In genomic region chr10:37316701-37317100, GRCm38 (mm10) we compare ENCODE assay signal across 28 mouse cellular contexts.
DNase-seq lines count a peak whose midpoint lies in the region; ATAC-seq and TF ChIP-seq lines count a peak whose summit lies in the region.
"Had no signal": no experiment of that assay in that cellular context is flagged by ENCODE, and none has a peak within 500 bp of the region (broad histone marks: within the 10 kb centered on the region; RNA-seq: fewer than 3 reads in every experiment).

No protein-coding gene starts in this region.

- no peaks in the 10 kb centered on the region for H3K36me3 ChIP-seq in hindbrain, embryonic 14.5 days (replicated peaks; ENCODE audit: control insufficient read depth, insufficient read depth)
- H3K36me3 ChIP-seq in hindbrain, embryonic 11.5 days (ENCODE audit: control insufficient read depth, insufficient read depth, low read length): no peaks in the 10 kb centered on the region
- no peaks in the 10 kb centered on the region for H3K36me3 ChIP-seq in hindbrain, postnatal 0 days (ENCODE audit: insufficient read depth, low read length)
- H3K36me3 ChIP-seq in hindbrain, embryonic 10.5 days: no peaks in the 10 kb centered on the region
- H3K36me3 ChIP-seq in midbrain, postnatal 0 days (ENCODE audit: insufficient read depth, low read length): no peaks in the 10 kb centered on the region
- no peaks in the 10 kb centered on the region for H3K36me3 ChIP-seq in midbrain, embryonic 13.5 days
- H3K36me3 ChIP-seq: embryonic facial prominence, embryonic 12.5 days; embryonic facial prominence, embryonic 15.5 days; G1E; heart, embryonic 12.5 days; heart, embryonic 15.5 days had no signal

- ATAC-seq in hindbrain, embryonic 14.5 days (ENCODE audit: low FRiP score): 0 out of 2 replicates have a peak, but pooled peaks have one; percentile 24
- no peak for ATAC-seq in hindbrain, embryonic 11.5 days (ENCODE audit: low FRiP score)
- no peak for ATAC-seq in hindbrain, postnatal 0 days
- ATAC-seq in midbrain, postnatal 0 days (ENCODE audit: low FRiP score): no peak
- ATAC-seq in midbrain, embryonic 13.5 days: no peak
- ATAC-seq: forebrain, embryonic 14.5 days; forebrain, postnatal 0 days; intestine, postnatal 0 days; Patski had no signal

- no peak overlapping the region for H3K4me2 ChIP-seq in hindbrain, embryonic 14.5 days (replicated peaks)
- H3K4me2 ChIP-seq in hindbrain, embryonic 11.5 days (replicated peaks; ENCODE audit: low read depth, low read length): no peak overlapping the region
- H3K4me2 ChIP-seq in hindbrain, postnatal 0 days (ENCODE audit: low read depth, low read length): no peak overlapping the region
- H3K4me2 ChIP-seq in midbrain, postnatal 0 days (ENCODE audit: low read depth, low read length, poor library complexity, severe bottlenecking): no peak overlapping the region
- no peak overlapping the region for H3K4me2 ChIP-seq in midbrain, embryonic 13.5 days (replicated peaks)
- H3K4me2 ChIP-seq: embryonic facial prominence, embryonic 12.5 days; embryonic facial prominence, embryonic 15.5 days; heart, embryonic 12.5 days; heart, embryonic 15.5 days had no signal

- peaks cover 4% of the 10 kb centered on the region; the same call in 1 of the 2 replicates for H3K4me1 ChIP-seq in hindbrain, embryonic 14.5 days (replicated peaks; ENCODE audit: control insufficient read depth, insufficient read depth, low read length)
- H3K4me1 ChIP-seq in hindbrain, embryonic 11.5 days (replicated peaks; ENCODE audit: control insufficient read depth, insufficient read depth, low read length): no peaks in the 10 kb centered on the region
- peaks cover 5% of the 10 kb centered on the region; the same call in 1 of the 2 replicates for H3K4me1 ChIP-seq in hindbrain, postnatal 0 days (ENCODE audit: insufficient read depth, low read length)
- no peaks in the 10 kb centered on the region for H3K4me1 ChIP-seq in hindbrain, embryonic 10.5 days (replicated peaks)
- H3K4me1 ChIP-seq in midbrain, postnatal 0 days (ENCODE audit: insufficient read depth, low read length): no peaks in the 10 kb centered on the region
- H3K4me1 ChIP-seq in midbrain, embryonic 13.5 days (replicated peaks): 0 out of 2 replicates have a peak, but pooled peaks cover 4% of the 10 kb centered on the region
- H3K4me1 ChIP-seq: embryonic facial prominence, embryonic 12.5 days; heart, embryonic 12.5 days; heart, embryonic 15.5 days had no signal

- H3K27me3 ChIP-seq in hindbrain, embryonic 14.5 days (ENCODE audit: control insufficient read depth, insufficient read depth, low read length): no peaks in the 10 kb centered on the region
- H3K27me3 ChIP-seq in hindbrain, embryonic 11.5 days (ENCODE audit: control insufficient read depth, insufficient read depth, low read length): no peaks in the 10 kb centered on the region
- H3K27me3 ChIP-seq in hindbrain, postnatal 0 days (ENCODE audit: insufficient read depth, low read length): no peaks in the 10 kb centered on the region
- no peaks in the 10 kb centered on the region for H3K27me3 ChIP-seq in hindbrain, embryonic 10.5 days (ENCODE audit: insufficient read depth, poor library complexity, severe bottlenecking)
- no peaks in the 10 kb centered on the region for H3K27me3 ChIP-seq in midbrain, postnatal 0 days (ENCODE audit: insufficient read depth, low read length)
- H3K27me3 ChIP-seq in midbrain, embryonic 13.5 days: no peaks in the 10 kb centered on the region; the same call in 1 of the 2 replicates
- H3K27me3 ChIP-seq: CH12.LX; embryonic facial prominence, embryonic 12.5 days; embryonic facial prominence, embryonic 15.5 days; heart, embryonic 12.5 days; heart, embryonic 15.5 days; Patski had no signal

- no peak for TF ChIP-seq CTCF in hindbrain, postnatal 0 days (IDR thresholded peaks at IDR 0.05; ENCODE audit: low read depth)
- no peak for TF ChIP-seq CTCF in midbrain, postnatal 0 days (IDR thresholded peaks at IDR 0.05)

- no peak overlapping the region for H3K4me3 ChIP-seq in hindbrain, embryonic 14.5 days (replicated peaks; ENCODE audit: low read length)
- H3K4me3 ChIP-seq in hindbrain, embryonic 11.5 days (ENCODE audit: low read depth, low read length): no peak overlapping the region
- H3K4me3 ChIP-seq in hindbrain, postnatal 0 days (ENCODE audit: low read length): no peak overlapping the region
- no peak overlapping the region for H3K4me3 ChIP-seq in hindbrain, embryonic 10.5 days
- no peak overlapping the region for H3K4me3 ChIP-seq in midbrain, postnatal 0 days (ENCODE audit: low read depth, low read length)
- no peak overlapping the region for H3K4me3 ChIP-seq in midbrain, embryonic 13.5 days (replicated peaks)
- H3K4me3 ChIP-seq: embryonic facial prominence, embryonic 12.5 days; embryonic facial prominence, embryonic 15.5 days; gastrocnemius, adult 2 months; heart, embryonic 12.5 days; heart, embryonic 15.5 days had no signal

- H3K9ac ChIP-seq in hindbrain, embryonic 14.5 days: no peak overlapping the region
- no peak overlapping the region for H3K9ac ChIP-seq in hindbrain, embryonic 11.5 days (ENCODE audit: low read depth, low read length)
- no peak overlapping the region for H3K9ac ChIP-seq in hindbrain, postnatal 0 days (replicated peaks; ENCODE audit: low read length)
- H3K9ac ChIP-seq in midbrain, postnatal 0 days (replicated peaks; ENCODE audit: low read length, poor library complexity, severe bottlenecking): no peak overlapping the region
- no peak overlapping the region for H3K9ac ChIP-seq in midbrain, embryonic 13.5 days (replicated peaks)
- H3K9ac ChIP-seq: embryonic facial prominence, embryonic 12.5 days; embryonic facial prominence, embryonic 15.5 days; forebrain, postnatal 0 days; heart, embryonic 12.5 days; heart, embryonic 15.5 days had no signal

- 72% methylated on average over 3 of the region's 3 CpGs for WGBS in hindbrain, embryonic 14.5 days
- WGBS in hindbrain, embryonic 11.5 days: 86% methylated on average over 3 of the region's 3 CpGs
- 69% methylated on average over 3 of the region's 3 CpGs for WGBS in hindbrain, postnatal 0 days
- WGBS in hindbrain, embryonic 10.5 days: 87% methylated on average over 3 of the region's 3 CpGs
- 77% methylated on average over 3 of the region's 3 CpGs for WGBS in midbrain, postnatal 0 days
- WGBS in midbrain, embryonic 13.5 days: 80% methylated on average over 3 of the region's 3 CpGs

- DNase-seq in hindbrain, embryonic 14.5 days (ENCODE audit: low spot score): no peak
- DNase-seq in hindbrain, embryonic 11.5 days (ENCODE audit: low spot score): no peak
- peak; percentile 28 for DNase-seq in hindbrain, postnatal 0 days (ENCODE audit: low spot score)
- no peak for DNase-seq in hindbrain, embryonic 10.5 days (ENCODE audit: low spot score)
- DNase-seq in midbrain, postnatal 0 days (ENCODE audit: low spot score): peak; percentile 42
- DNase-seq: adrenal gland, postnatal 10 days; adrenal gland, postnatal 36 days; B cell, adult 2 months; cerebellum, adult 11 months; cerebellum, adult 9-11 months; cerebellum, postnatal 25 days; forebrain, postnatal 0 days; gastrocnemius, adult 2 months; gastrocnemius, postnatal 14 days; heart, adult 18-20 months; heart, postnatal 14 days; heart, postnatal 4 days; kidney, adult 2 months had no signal

- no peak overlapping the region for H3K27ac ChIP-seq in hindbrain, embryonic 14.5 days
- H3K27ac ChIP-seq in hindbrain, embryonic 11.5 days (ENCODE audit: low read depth, low read length): no peak overlapping the region
- no peak overlapping the region for H3K27ac ChIP-seq in hindbrain, postnatal 0 days
- H3K27ac ChIP-seq in hindbrain, embryonic 10.5 days: no peak overlapping the region
- H3K27ac ChIP-seq in midbrain, postnatal 0 days (ENCODE audit: low read depth, low read length): no peak overlapping the region
- H3K27ac ChIP-seq in midbrain, embryonic 13.5 days: no peak overlapping the region
- H3K27ac ChIP-seq: embryonic facial prominence, embryonic 12.5 days; embryonic facial prominence, embryonic 15.5 days; gastrocnemius, adult 2 months; heart, embryonic 15.5 days had no signal

- no peaks in the 10 kb centered on the region for H3K9me3 ChIP-seq in hindbrain, embryonic 14.5 days (ENCODE audit: control insufficient read depth, low read length)
- no peaks in the 10 kb centered on the region for H3K9me3 ChIP-seq in hindbrain, embryonic 11.5 days (ENCODE audit: control insufficient read depth, low read length)
- H3K9me3 ChIP-seq in hindbrain, postnatal 0 days (ENCODE audit: low read length): no peaks in the 10 kb centered on the region
- peaks cover 1% of the 10 kb centered on the region for H3K9me3 ChIP-seq in hindbrain, embryonic 10.5 days
- no peaks in the 10 kb centered on the region for H3K9me3 ChIP-seq in midbrain, postnatal 0 days (ENCODE audit: low read length)
- no peaks in the 10 kb centered on the region for H3K9me3 ChIP-seq in midbrain, embryonic 13.5 days
- H3K9me3 ChIP-seq: embryonic facial prominence, embryonic 12.5 days; embryonic facial prominence, embryonic 15.5 days; G1E; heart, embryonic 12.5 days; heart, embryonic 15.5 days had no signal

Comparison
In these comparisons a context has a peak if more than half of its experiments do, and no peak if none do; other contexts are left out.
1. DNase-seq: peak in hindbrain, postnatal 0 days (single experiment) and midbrain, postnatal 0 days (single experiment); none in hindbrain, embryonic 14.5 days (single experiment), hindbrain, embryonic 11.5 days (single experiment) and hindbrain, embryonic 10.5 days (single experiment).